In genomic region chr17:8166454-8166853, GRCm38 (mm10) we compare ENCODE assay signal across 9 mouse cellular contexts. TPM values are rescaled to one million over a fixed set of nuclear protein-coding genes. Genes with fewer than 3 reads are reported as not detected.
DNase-seq lines count a peak whose midpoint lies in the region; ATAC-seq and TF ChIP-seq lines count a peak whose summit lies in the region.
"Not testable (repeated sequence)": the region's sequence is repeated elsewhere in the genome, so short reads cannot be mapped to it uniquely, and the experiment has no call there.
"Had no signal": no experiment of that assay in that cellular context is flagged by ENCODE, and none has a peak within 500 bp of the region (broad histone marks: within the 10 kb centered on the region; RNA-seq: fewer than 3 reads in every experiment).

No protein-coding gene starts in this region.

- dilution Hi-C loops in CH12.LX (cut with MboI; ENCODE audit: extremely low pct_ligation_motif_present, extremely low pct_unique_long_range_greater_than_20kb, low sequenced_read_pairs), result not testable (repeated sequence)

- H3K36me3 ChIP-seq in CH12.LX (replicated peaks in 1 of 2; ENCODE audit: control insufficient read depth in 1 of 2, insufficient read depth in 1 of 2, low read length in 1 of 2), result peaks cover 10 to 27% of the 10 kb centered on the region in 2 experiments
- peaks cover 18% of the 10 kb centered on the region for H3K36me3 ChIP-seq in heart, embryonic 12.5 days
- peaks cover 14% of the 10 kb centered on the region for H3K36me3 ChIP-seq in hindbrain, embryonic 16.5 days (ENCODE audit: control insufficient read depth, insufficient read depth, low read length)
- H3K36me3 ChIP-seq in kidney, embryonic 15.5 days, result peaks cover 26% of the 10 kb centered on the region
- H3K36me3 ChIP-seq in liver, embryonic 11.5 days (ENCODE audit: control insufficient read depth, insufficient read depth, low read length); midbrain, embryonic 11.5 days (ENCODE audit: control insufficient read depth, insufficient read depth, low read length): not testable (repeated sequence)
- peaks cover 20% of the 10 kb centered on the region for H3K36me3 ChIP-seq in neural tube, embryonic 15.5 days

- H3K27me3 ChIP-seq in CH12.LX (replicated peaks); heart, embryonic 12.5 days (replicated peaks); hindbrain, embryonic 16.5 days (replicated peaks; ENCODE audit: control insufficient read depth, insufficient read depth, low read length); kidney, embryonic 15.5 days; liver, embryonic 11.5 days (replicated peaks; ENCODE audit: control insufficient read depth, insufficient read depth, low read length); midbrain, embryonic 11.5 days (ENCODE audit: control insufficient read depth, insufficient read depth, low read length); neural tube, embryonic 15.5 days (replicated peaks): not testable (repeated sequence)

- TF ChIP-seq POLR2A in CH12.LX (IDR thresholded peaks at IDR 0.05; ENCODE audit: low read depth, low read length); embryonic fibroblast, embryonic 13.5 days (IDR thresholded peaks at IDR 0.05; ENCODE audit: low read depth, low read length): not testable (repeated sequence)

- peak overlapping the region; percentile 61 for H3K4me2 ChIP-seq in CH12.LX (ENCODE audit: insufficient read depth, low read depth, poor library complexity, severe bottlenecking)
- peak overlapping the region; percentile 60 for H3K4me2 ChIP-seq in heart, embryonic 12.5 days
- peak overlapping the region; percentile 43 for H3K4me2 ChIP-seq in hindbrain, embryonic 16.5 days (ENCODE audit: low read length)
- H3K4me2 ChIP-seq in kidney, embryonic 15.5 days, result peak overlapping the region; percentile 52
- H3K4me2 ChIP-seq in liver, embryonic 11.5 days, result peak overlapping the region; percentile 51
- H3K4me2 ChIP-seq in midbrain, embryonic 11.5 days, result peak overlapping the region; percentile 37
- H3K4me2 ChIP-seq in neural tube, embryonic 15.5 days, result peak overlapping the region; percentile 48

- H3K79me2 ChIP-seq in CH12.LX (replicated peaks; ENCODE audit: control insufficient read depth, extremely low read depth, insufficient read depth, poor library complexity, severe bottlenecking), result not testable (repeated sequence)

- H3K4me1 ChIP-seq in CH12.LX (ENCODE audit: control insufficient read depth in 1 of 2, insufficient read depth in 2 of 2), result peaks cover 9 to 35% of the 10 kb centered on the region in 2 experiments
- H3K4me1 ChIP-seq in embryonic fibroblast, embryonic 13.5 days (ENCODE audit: control insufficient read depth, insufficient read depth, low read length); heart, embryonic 12.5 days (replicated peaks); hindbrain, embryonic 16.5 days (ENCODE audit: control insufficient read depth, insufficient read depth, low read depth, low read length); kidney, embryonic 15.5 days; liver, embryonic 11.5 days (replicated peaks; ENCODE audit: control insufficient read depth, insufficient read depth, low read length); midbrain, embryonic 11.5 days (ENCODE audit: control insufficient read depth, insufficient read depth, low read length); neural tube, embryonic 15.5 days: not testable (repeated sequence)

- H3K9me3 ChIP-seq in CH12.LX (replicated peaks; ENCODE audit: low read length); heart, embryonic 12.5 days (replicated peaks); hindbrain, embryonic 16.5 days (ENCODE audit: control insufficient read depth, low read length); kidney, embryonic 15.5 days (replicated peaks); liver, embryonic 11.5 days (ENCODE audit: control insufficient read depth, low read length); midbrain, embryonic 11.5 days (ENCODE audit: control insufficient read depth, low read length); neural tube, embryonic 15.5 days (replicated peaks): not testable (repeated sequence)

- DNase-seq in CH12.LX (ENCODE audit: extremely low read depth); liver, embryonic 11.5 days (ENCODE audit: low spot score); midbrain, embryonic 11.5 days (ENCODE audit: low spot score, missing footprints): not testable (repeated sequence)

- H3K27ac ChIP-seq in CH12.LX (ENCODE audit: insufficient read depth, low read depth); embryonic fibroblast, embryonic 13.5 days (ENCODE audit: insufficient read depth, low read length); heart, embryonic 12.5 days (ENCODE audit: poor library complexity, severe bottlenecking); hindbrain, embryonic 16.5 days (ENCODE audit: low read depth, low read length); kidney, embryonic 15.5 days; liver, embryonic 11.5 days (ENCODE audit: low read depth, low read length); midbrain, embryonic 11.5 days (ENCODE audit: low read depth, low read length); neural tube, embryonic 15.5 days (replicated peaks): not testable (repeated sequence)

- ATAC-seq in heart, embryonic 12.5 days (ENCODE audit: insufficient number of reproducible peaks, low FRiP score); hindbrain, embryonic 16.5 days; kidney, embryonic 15.5 days (replicated peaks; ENCODE audit: low FRiP score); liver, embryonic 11.5 days (replicated peaks; ENCODE audit: low FRiP score); midbrain, embryonic 11.5 days (ENCODE audit: low FRiP score); neural tube, embryonic 15.5 days (ENCODE audit: low FRiP score): not testable (repeated sequence)

- peak overlapping the region; percentile 83; the same call in 1 of the 2 replicates for H3K9ac ChIP-seq in CH12.LX (ENCODE audit: insufficient read depth, low read depth)
- H3K9ac ChIP-seq in heart, embryonic 12.5 days; hindbrain, embryonic 16.5 days (ENCODE audit: low read depth, low read length); kidney, embryonic 15.5 days; liver, embryonic 11.5 days (ENCODE audit: low read depth, low read length); midbrain, embryonic 11.5 days (ENCODE audit: low read length); neural tube, embryonic 15.5 days (replicated peaks): not testable (repeated sequence)

- H3K4me3 ChIP-seq in CH12.LX (replicated peaks in 1 of 3; ENCODE audit: low read depth in 2 of 3, low read length in 2 of 3, poor library complexity in 1 of 3); hindbrain, embryonic 16.5 days (ENCODE audit: low read length): not testable (repeated sequence)
- H3K4me3 ChIP-seq in embryonic fibroblast, embryonic 13.5 days (ENCODE audit: insufficient read depth, low read length), result peak overlapping the region; percentile 39; the same call in 1 of the 2 replicates
- H3K4me3 ChIP-seq in heart, embryonic 12.5 days, result peak overlapping the region; percentile 69; the same call in 1 of the 2 replicates
- H3K4me3 ChIP-seq in kidney, embryonic 15.5 days (replicated peaks), result peak overlapping the region; percentile 58
- peak overlapping the region; percentile 57 for H3K4me3 ChIP-seq in liver, embryonic 11.5 days (ENCODE audit: low read depth, low read length)
- peak overlapping the region; percentile 46; the same call in 1 of the 2 replicates for H3K4me3 ChIP-seq in midbrain, embryonic 11.5 days (ENCODE audit: low read depth, low read length)
- peak overlapping the region; percentile 50; the same call in 1 of the 2 replicates for H3K4me3 ChIP-seq in neural tube, embryonic 15.5 days (replicated peaks)

- TF ChIP-seq RAD21 in CH12.LX (IDR thresholded peaks at IDR 0.05; ENCODE audit: low read depth, low read length), result not testable (repeated sequence)

- 75% methylated on average over 2 of the region's 3 CpGs for WGBS in heart, embryonic 12.5 days
- WGBS in hindbrain, embryonic 16.5 days, result 57% methylated on average over 2 of the region's 3 CpGs
- 22% methylated on average over 2 of the region's 3 CpGs for WGBS in kidney, embryonic 15.5 days
- 65% methylated on average over 2 of the region's 3 CpGs for WGBS in liver, embryonic 11.5 days
- no CpG with 5 or more reads among the region's 3 CpGs for WGBS in midbrain, embryonic 11.5 days
- WGBS in neural tube, embryonic 15.5 days, result 44% methylated on average over 2 of the region's 3 CpGs

- in situ Hi-C loops in CH12.LX (cut with MboI; ENCODE audit: low pct_ligation_motif_present, low pct_unique_long_range_greater_than_20kb, low sequenced_read_pairs), result not testable (repeated sequence)

- not testable (repeated sequence) for TF ChIP-seq CTCF in CH12.LX (conservative IDR thresholded peaks at IDR 0.05 in 1 of 2, IDR thresholded peaks at IDR 0.05 in 1 of 2; ENCODE audit: low read depth in 2 of 2, low read length in 2 of 2); embryonic fibroblast, embryonic 13.5 days (IDR thresholded peaks at IDR 0.05; ENCODE audit: borderline replicate concordance, insufficient read depth, low read length)

- TF ChIP-seq EP300 in CH12.LX (IDR thresholded peaks at IDR 0.05; ENCODE audit: low read length), result not testable (repeated sequence)

RNA-seq across cellular contexts. Expression of gene Fgfr1op, which starts 1.2 kb away (rescaled TPM):
- total RNA-seq in CH12.LX (2012; rRNA removed) (29.8 and 34.7 TPM in 2 replicates), CH12.LX (2014; rRNA removed) (56.3 and 60.7 TPM in 2 replicates)
- polyA plus RNA-seq in CH12.LX (2012; ENCODE audit: insufficient read length, low read depth), result 46.9 and 55.3 TPM in 2 replicates
- 18.1 and 28.1 TPM in 2 replicates for polyA plus RNA-seq in embryonic fibroblast, embryonic 13.5 days (2011; ENCODE audit: insufficient read length, low read depth, missing spikeins)
- polyA plus RNA-seq in heart, embryonic 12.5 days (2016; fragmentation: Nextera tagmentation; extraction: Ambion mirVana), result 23.1 and 23.8 TPM in 2 replicates
- 31.4 and 32.0 TPM in 2 replicates for polyA plus RNA-seq in hindbrain, embryonic 16.5 days (2015; fragmentation: Nextera tagmentation; extraction: Ambion mirVana)
- polyA plus RNA-seq in kidney, embryonic 15.5 days (2015; fragmentation: Nextera tagmentation; extraction: Ambion mirVana), result 38.7 and 42.0 TPM in 2 replicates
- polyA plus RNA-seq in liver, embryonic 11.5 days (2014; fragmentation: Nextera tagmentation; extraction: Ambion mirVana), result 32.3 and 37.3 TPM in 2 replicates
- polyA plus RNA-seq in midbrain, embryonic 11.5 days (2014; fragmentation: Nextera tagmentation; extraction: Ambion mirVana), result 61.3 and 62.3 TPM in 2 replicates
- polyA plus RNA-seq in neural tube, embryonic 15.5 days (2015; fragmentation: Nextera tagmentation; extraction: Ambion mirVana), result 29.3 and 31.3 TPM in 2 replicates

RNA-seq across cellular contexts. Expression of gene Rnaset2a, which starts 18.6 kb away (rescaled TPM):
- total RNA-seq in CH12.LX (2012; rRNA removed), result 33.0 and 53.2 TPM in 2 replicates
- total RNA-seq in CH12.LX (2014; rRNA removed), result 22.1 and 23.5 TPM in 2 replicates
- 15.0 and 17.0 TPM in 2 replicates for polyA plus RNA-seq in CH12.LX (2012; ENCODE audit: insufficient read length, low read depth)
- polyA plus RNA-seq in embryonic fibroblast, embryonic 13.5 days (2011; ENCODE audit: insufficient read length, low read depth, missing spikeins), result 5.0 and 7.8 TPM in 2 replicates
- polyA plus RNA-seq in heart, embryonic 12.5 days (2016; fragmentation: Nextera tagmentation; extraction: Ambion mirVana), result 35.3 and 36.2 TPM in 2 replicates
- polyA plus RNA-seq in hindbrain, embryonic 16.5 days (2015; fragmentation: Nextera tagmentation; extraction: Ambion mirVana), result 18.2 and 19.4 TPM in 2 replicates
- 43.8 and 45.0 TPM in 2 replicates for polyA plus RNA-seq in kidney, embryonic 15.5 days (2015; fragmentation: Nextera tagmentation; extraction: Ambion mirVana)
- polyA plus RNA-seq in liver, embryonic 11.5 days (2014; fragmentation: Nextera tagmentation; extraction: Ambion mirVana), result 19.3 and 22.2 TPM in 2 replicates
- polyA plus RNA-seq in midbrain, embryonic 11.5 days (2014; fragmentation: Nextera tagmentation; extraction: Ambion mirVana), result 14.8 and 15.0 TPM in 2 replicates
- 12.6 and 17.6 TPM in 2 replicates for polyA plus RNA-seq in neural tube, embryonic 15.5 days (2015; fragmentation: Nextera tagmentation; extraction: Ambion mirVana)

RNA-seq across cellular contexts. Expression of gene Gm49673, which starts 18.9 kb away (rescaled TPM):
- total RNA-seq in CH12.LX (2012; rRNA removed) (0.17 TPM in 1 of 2 replicates, not detected in the other), CH12.LX (2014; rRNA removed) (not detected in 2 replicates)
- polyA plus RNA-seq in CH12.LX (2012; ENCODE audit: insufficient read length, low read depth), result 0.10 TPM in 1 of 2 replicates, not detected in the other
- polyA plus RNA-seq in embryonic fibroblast, embryonic 13.5 days (2011; ENCODE audit: insufficient read length, low read depth, missing spikeins), result 0.19 TPM in 1 of 2 replicates, not detected in the other
- not detected in 2 replicates for polyA plus RNA-seq in heart, embryonic 12.5 days (2016; fragmentation: Nextera tagmentation; extraction: Ambion mirVana)
- polyA plus RNA-seq in hindbrain, embryonic 16.5 days (2015; fragmentation: Nextera tagmentation; extraction: Ambion mirVana), result 0.50 TPM in 1 of 2 replicates, not detected in the other
- 0.26 and 0.57 TPM in 2 replicates for polyA plus RNA-seq in kidney, embryonic 15.5 days (2015; fragmentation: Nextera tagmentation; extraction: Ambion mirVana)
- 0.11 TPM in 1 of 2 replicates, not detected in the other for polyA plus RNA-seq in liver, embryonic 11.5 days (2014; fragmentation: Nextera tagmentation; extraction: Ambion mirVana)
- not detected in 2 replicates for polyA plus RNA-seq in midbrain, embryonic 11.5 days (2014; fragmentation: Nextera tagmentation; extraction: Ambion mirVana)
- 0.27 TPM in 1 of 2 replicates, not detected in the other for polyA plus RNA-seq in neural tube, embryonic 15.5 days (2015; fragmentation: Nextera tagmentation; extraction: Ambion mirVana)
- total RNA-seq: hematopoietic stem cell, adult 5-6 weeks had no signal
